Mouse (Mus musculus) heart, embryonic 11.5 days (tissue): ENCODE results near the gene Abcf1. TPM values are rescaled to one million over a fixed set of nuclear protein-coding genes. Genes with fewer than 3 reads are reported as not detected.
A peak's percentile ranks its signal among the peaks of the same experiment; 100 is the strongest.

Experiments used
- ATAC-seq: fragments of 200-750 bp; cut with Nextera tagmentation; replicated peaks from 2 replicates; pipeline ENCODE4 v1.8.0; 2017; ENCODE audit warnings: moderate library complexity; ENCODE audit not compliant: insufficient number of reproducible peaks, low FRiP score, low TSS enrichment
- H3K27ac ChIP-seq: fragments of 300-500 bp; sonication (generic); 2 replicates; pipeline ENCODE4 v1.5.1; 2014; ENCODE audit warnings: mild to moderate bottlenecking, low read depth, low read length
- H3K27me3 ChIP-seq: fragments of 300-500 bp; sonication (generic); 2 replicates; pipeline ENCODE4 v1.6.1; 2014; ENCODE audit warnings: mild to moderate bottlenecking, low read length, mixed read lengths; ENCODE audit not compliant: control insufficient read depth, insufficient read depth
- H3K36me3 ChIP-seq: fragments of 300-500 bp; sonication (generic); 2 replicates; pipeline ENCODE4 v1.6.1; 2014; ENCODE audit warnings: mild to moderate bottlenecking, low read length, moderate library complexity, mixed read lengths; ENCODE audit not compliant: control insufficient read depth, insufficient read depth
- H3K4me1 ChIP-seq: fragments of 300-500 bp; sonication (generic); 2 replicates; pipeline ENCODE4 v1.6.1; 2014; ENCODE audit warnings: low read length; ENCODE audit not compliant: control insufficient read depth, insufficient read depth
- H3K4me2 ChIP-seq: fragments of 300-500 bp; sonication (generic); 2 replicates; pipeline ENCODE4 v1.6.1; 2014; ENCODE audit warnings: mild to moderate bottlenecking, moderate library complexity
- H3K4me3 ChIP-seq: fragments of 300-500 bp; sonication (generic); 2 replicates; pipeline ENCODE4 v1.5.1; 2014; ENCODE audit warnings: low read depth, low read length
- H3K9ac ChIP-seq: fragments of 300-500 bp; sonication (generic); 2 replicates; pipeline ENCODE4 v1.6.1; 2014; ENCODE audit warnings: mild to moderate bottlenecking, low read depth, low read length, moderate library complexity
- H3K9me3 ChIP-seq: fragments of 300-500 bp; sonication (generic); replicated peaks from 2 replicates; pipeline ENCODE4 v1.6.1; 2016; ENCODE audit warnings: low read length; ENCODE audit not compliant: control insufficient read depth
- WGBS: fragments of 180-500 bp; shearing (Covaris S2); extraction: QIAGEN DNeasy Blood & Tissue Kit; methylation state at CpG from one replicate; pipeline ENCODE4 v1.1.7; 2014; ENCODE audit not compliant: insufficient replicate concordance; 5-methylcytosine and 5-hydroxymethylcytosine counted together
- microRNA counts: library from miRNA; unstranded; fragments of <30 nt; microRNA quantifications from one replicate; lab custom pipeline; 2015
- microRNA-seq: library from miRNA; unstranded; fragments of <30 nt; microRNA quantifications from one replicate; pipeline ENCODE4, GENCODE M21; 2016; ENCODE audit warnings: borderline number of aligned reads
- polyA plus RNA-seq: library from polyadenylated mRNA; unstranded; fragments of >200 nt; fragmentation: Nextera tagmentation; extraction: Ambion mirVana; gene quantifications from 2 replicates; pipeline ENCODE4 v1.2.1, GENCODE M21; 2014

The Abcf1 gene
- polyA plus RNA-seq, 1 experiment from 2014 or later: 91.7 TPM

GRCm38 (mm10) chr17:35909919-35910369 is 59.6 kb downstream of the Abcf1 start, which contains the start of gene Atat1:
Gene Atat1 (minus strand): TSS chr17:35910075.
- 3% methylated on average over 25 of the region's 25 CpGs for WGBS
- ATAC-seq: peak; percentile 86
- H3K36me3 ChIP-seq: peaks cover 7% of the 10 kb centered on the region

GRCm38 (mm10) chr17:35909186-35909918 is 60.2 kb downstream of the Abcf1 start:
- H3K36me3 ChIP-seq: peaks cover 7% of the 10 kb centered on the region
- H3K9me3 ChIP-seq: no peaks in the 10 kb centered on the region
- peak overlapping the region; percentile 63 for H3K4me3 ChIP-seq
- 22% methylated on average over 20 of the region's 20 CpGs for WGBS
- H3K4me2 ChIP-seq: peak overlapping the region; percentile 83
- ATAC-seq: no peak
- H3K27ac ChIP-seq: peak overlapping the region; percentile 42; the same call in 1 of the 2 replicates
- H3K27me3 ChIP-seq: no peaks in the 10 kb centered on the region
- peaks cover 6% of the 10 kb centered on the region for H3K4me1 ChIP-seq
- peak overlapping the region; percentile 72 for H3K9ac ChIP-seq

More at GRCm38 (mm10) chr17:35909919-35910369, 59.6 kb downstream of the Abcf1 start, which contains the start of gene Atat1:
- peak within 1 kb of the TSS; percentile 63 for H3K4me3 ChIP-seq
- H3K4me1 ChIP-seq: peaks cover 6% of the 10 kb centered on the region
- H3K27me3 ChIP-seq: no peaks in the 10 kb centered on the region
- peak within 1 kb of the TSS; percentile 42; the same call in 1 of the 2 replicates for H3K27ac ChIP-seq
- H3K9me3 ChIP-seq: no peaks in the 10 kb centered on the region
- H3K4me2 ChIP-seq: peak within 1 kb of the TSS; percentile 83
- H3K9ac ChIP-seq: peak within 1 kb of the TSS; percentile 72

DNA sequence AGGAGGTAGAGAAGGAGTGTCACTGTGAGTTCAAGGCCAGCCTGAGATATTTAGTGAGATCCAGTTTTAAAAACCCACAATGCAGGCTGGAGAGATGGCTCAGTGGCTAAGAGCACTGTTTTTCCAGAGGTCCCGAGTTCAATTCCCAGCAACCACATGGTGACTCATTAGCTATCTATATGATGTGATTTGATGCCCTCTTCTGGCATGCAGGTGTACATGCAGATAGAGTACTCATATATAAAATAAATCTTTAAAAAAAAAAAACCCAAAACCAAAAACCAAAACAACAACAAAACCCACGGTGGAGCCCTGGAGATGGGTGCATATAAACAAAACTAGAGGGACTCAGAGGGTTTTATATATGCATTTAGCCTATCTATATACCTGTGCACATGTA is 62.0 kb downstream of the Abcf1 start:
- Histone ChIP-seq H3K4me3 (no peak overlapping the region), H3K9ac (no peak overlapping the region), H3K4me2 (no peak overlapping the region), H3K4me1 (peaks cover 6% of the 10 kb centered on the region), H3K27ac (no peak overlapping the region), H3K9me3 (no peaks in the 10 kb centered on the region), H3K36me3 (peaks cover 11% of the 10 kb centered on the region), H3K27me3 (no peaks in the 10 kb centered on the region)
- no peak for ATAC-seq
- WGBS: 82% methylated on average over 2 of the region's 2 CpGs

MicroRNAs within 50 kb of the gene (microRNA counts, 519-probe panel; counts per million panel counts)
- microRNA mmu-miR-1894-3p (lab: Ali Mortazavi, UCI) (32.2 counts per million), microRNA mmu-miR-1894-5p (lab: Ali Mortazavi, UCI) (32.2 counts per million), microRNA mmu-miR-877 (lab: Ali Mortazavi, UCI) (32.2 counts per million)

Small RNA genes lying within 50 kb of the gene (microRNA-seq; reads per million reads assigned to microRNA genes)
- gene Mir1894 (not detected), gene Mir877 (105 reads per million, percentile 64 among the genes with 10 or more reads in this experiment)

Other genes with a start within 250 kb of the Abcf1 start
- gene Ier3, start 148.1 kb downstream of the Abcf1 start, polyA plus RNA-seq: 13.2 and 17.0 TPM in 2 replicates
- gene Flot1, start 146.5 kb downstream of the Abcf1 start, polyA plus RNA-seq: 71.3 and 74.0 TPM in 2 replicates
- 855 and 931 TPM in 2 replicates for gene Tubb5, start 131.5 kb downstream of the Abcf1 start, polyA plus RNA-seq
- 19.0 and 19.5 TPM in 2 replicates for gene Mdc1, start 128.2 kb downstream of the Abcf1 start, polyA plus RNA-seq
- gene Nrm, start 108.4 kb downstream of the Abcf1 start, polyA plus RNA-seq: 44.5 and 48.1 TPM in 2 replicates
- 21.3 and 25.0 TPM in 2 replicates for gene Ppp1r18, start 104.2 kb downstream of the Abcf1 start, polyA plus RNA-seq
- gene Dhx16, start 89.9 kb downstream of the Abcf1 start, polyA plus RNA-seq: 23.8 and 25.9 TPM in 2 replicates
- 22.2 and 26.7 TPM in 2 replicates for gene 2310061I04Rik, start 72.3 kb downstream of the Abcf1 start, polyA plus RNA-seq
- gene Atat1, start 59.7 kb downstream of the Abcf1 start, polyA plus RNA-seq: 64.0 and 65.4 TPM in 2 replicates
- 77.7 and 83.9 TPM in 2 replicates for gene Mrps18b, start 53.4 kb downstream of the Abcf1 start, polyA plus RNA-seq
- gene Ppp1r10, start 53.3 kb downstream of the Abcf1 start, polyA plus RNA-seq: 26.9 and 27.2 TPM in 2 replicates
- 26.1 and 29.1 TPM in 2 replicates for gene Gnl1, start 10.1 kb upstream of the Abcf1 start, polyA plus RNA-seq
- gene Prr3, start 10.5 kb upstream of the Abcf1 start, polyA plus RNA-seq: 17.4 TPM in 2 replicates
- gene H2-T24, start 50.8 kb upstream of the Abcf1 start, polyA plus RNA-seq: 2.9 and 3.1 TPM in 2 replicates
- gene H2-T23, start 63.1 kb upstream of the Abcf1 start, polyA plus RNA-seq: 2.0 and 3.1 TPM in 2 replicates
- 6.7 and 7.3 TPM in 2 replicates for gene H2-T22, start 73.0 kb upstream of the Abcf1 start, polyA plus RNA-seq
- not detected in 2 replicates for gene Gm6034, start 73.2 kb upstream of the Abcf1 start, polyA plus RNA-seq
- gene Gm11127, start 88.6 kb upstream of the Abcf1 start, polyA plus RNA-seq: not detected in 2 replicates
- gene Gm19684, start 151.9 kb upstream of the Abcf1 start, polyA plus RNA-seq: not detected in 2 replicates
- not detected in 2 replicates for gene Gm7030, start 159.7 kb upstream of the Abcf1 start, polyA plus RNA-seq
- gene Gm8909, start 198.8 kb upstream of the Abcf1 start, polyA plus RNA-seq: not detected in 2 replicates
- gene H2-T3, start 220.5 kb upstream of the Abcf1 start, polyA plus RNA-seq: not detected in 2 replicates